Mouse (Mus musculus) C2C12 (cell line): ENCODE results near the gene Ppif.

Experiments used
- CEBPB ChIP-seq: IDR thresholded peaks from one replicate; pipeline ENCODE4 v1.6.1; 2011; ENCODE audit warnings: low read depth, mild to moderate bottlenecking, control low read depth, moderate library complexity
- CTCF ChIP-seq: IDR thresholded peaks from one replicate; pipeline ENCODE4 v1.5.1; 2011; ENCODE audit not compliant: control insufficient read depth, insufficient read depth, insufficient read length
- FOSL1 ChIP-seq: IDR thresholded peaks from one replicate; pipeline ENCODE4 v1.8.0; 2011; ENCODE audit warnings: mild to moderate bottlenecking, low read length; ENCODE audit not compliant: poor library complexity, insufficient read depth, severe bottlenecking
- MAX ChIP-seq: IDR thresholded peaks from one replicate; pipeline ENCODE4 v1.6.1; 2011; ENCODE audit warnings: mild to moderate bottlenecking, control low read depth
- MYOD1 ChIP-seq: IDR thresholded peaks from one replicate; pipeline ENCODE4 v1.6.1; 2011; ENCODE audit warnings: low read depth; ENCODE audit not compliant: control insufficient read depth, insufficient read length
- MYOG ChIP-seq: IDR thresholded peaks from one replicate; pipeline ENCODE4 v1.6.1; 2011; ENCODE audit not compliant: control insufficient read depth, insufficient read length; ENCODE audit errors: extremely low read depth
- USF1 ChIP-seq: IDR thresholded peaks from one replicate; pipeline ENCODE4 v1.6.1; 2011; ENCODE audit warnings: low read depth, mild to moderate bottlenecking, control low read depth, moderate library complexity

DNA sequence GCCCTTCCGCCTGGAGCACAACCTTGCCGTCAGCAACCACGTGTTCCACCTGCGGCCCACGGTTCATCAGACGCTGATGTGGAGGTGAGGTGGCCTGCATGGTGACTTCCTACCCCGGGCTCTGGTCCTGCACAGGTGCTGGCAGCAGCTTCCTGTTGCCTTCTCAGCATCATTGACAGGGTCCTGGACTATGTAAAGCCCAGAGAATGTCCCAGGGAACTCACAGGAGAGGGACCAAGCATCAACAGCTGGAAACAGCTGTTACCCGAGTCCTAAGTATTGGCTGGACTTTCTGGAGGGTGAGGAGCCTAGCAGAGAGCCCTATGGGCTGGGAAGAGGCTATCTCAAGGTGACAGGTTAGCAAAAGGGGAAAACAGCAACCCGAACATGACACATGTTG is 42.0 kb upstream of the Ppif start:
- TF ChIP-seq CTCF = no peak
- no peak for TF ChIP-seq USF1
- TF ChIP-seq CEBPB = no peak
- no peak for TF ChIP-seq MYOD1
- no peak for TF ChIP-seq MAX
- TF ChIP-seq MYOG = no peak
- no peak for TF ChIP-seq FOSL1
